Mouse (Mus musculus): ENCODE data around the gene Tram1l1. TPM values are rescaled to one million over a fixed set of nuclear protein-coding genes. Genes with fewer than 3 reads are reported as not detected.

Tram1l1 gene
- polyA plus RNA-seq, 1 experiment from 2014 or later = 22.1 TPM

Other genes with a start within 250 kb of the Tram1l1 start
- not detected in 2 replicates for gene 1700006A11Rik, start 105.2 kb downstream of the Tram1l1 start, polyA plus RNA-seq (2016; fragmentation: Nextera tagmentation; extraction: Ambion mirVana)

Data from hindbrain, embryonic 10.5 days (tissue).